Mouse (Mus musculus) forebrain, postnatal 0 days (tissue): ENCODE data around the gene Fnbp1l. TPM values are rescaled to one million over a fixed set of nuclear protein-coding genes. Genes with fewer than 3 reads are reported as not detected.

Source experiments
- ATAC-seq: fragments of 200-750 bp; cut with Nextera tagmentation; 2 replicates; pipeline ENCODE4 v1.8.0; 2017; ENCODE audit warnings: mild to moderate bottlenecking, moderate library complexity
- DNase-seq: peaks from one replicate; pipeline ENCODE4 v3.0.0-alpha.2; 2015
- H3K27ac ChIP-seq: fragments of 300-500 bp; sonication (generic); 2 replicates; pipeline ENCODE4 v1.5.1; 2014; ENCODE audit warnings: low read depth, mild to moderate bottlenecking, antibody characterized with exemption, low read length, moderate library complexity, mixed read lengths
- H3K27me3 ChIP-seq: fragments of 300-500 bp; sonication (generic); 2 replicates; pipeline ENCODE4 v1.6.1; 2014; ENCODE audit warnings: mild to moderate bottlenecking, low read length, mixed read lengths; ENCODE audit not compliant: insufficient read depth
- H3K36me3 ChIP-seq: fragments of 300-500 bp; sonication (generic); 2 replicates; pipeline ENCODE4 v1.6.1; 2014; ENCODE audit warnings: mild to moderate bottlenecking, moderate library complexity; ENCODE audit not compliant: insufficient read depth
- H3K4me1 ChIP-seq: fragments of 300-500 bp; sonication (generic); 2 replicates; pipeline ENCODE4 v1.6.1; 2014; ENCODE audit warnings: antibody characterized with exemption; ENCODE audit not compliant: insufficient read depth
- H3K4me2 ChIP-seq: fragments of 300-500 bp; sonication (generic); 2 replicates; pipeline ENCODE4 v1.6.1; 2014; ENCODE audit warnings: low read depth, mild to moderate bottlenecking, moderate library complexity
- H3K4me3 ChIP-seq: fragments of 300-500 bp; sonication (generic); 2 replicates; pipeline ENCODE4 v1.5.1; 2014; ENCODE audit warnings: low read depth, low read length, mixed read lengths
- H3K9ac ChIP-seq: fragments of 300-500 bp; sonication (generic); 2 replicates; pipeline ENCODE4 v1.6.1; 2014; ENCODE audit warnings: mild to moderate bottlenecking
- H3K9me3 ChIP-seq: fragments of 300-500 bp; sonication (generic); 2 replicates; pipeline ENCODE4 v1.6.1; 2016; ENCODE audit warnings: low read length
- CTCF ChIP-seq: sonication (generic); IDR thresholded peaks from 2 replicates; pipeline ENCODE4 v1.5.1; 2016; ENCODE audit warnings: antibody characterized with exemption, control low read depth, low read depth
- WGBS: fragments of 180-500 bp; shearing (Covaris S2); extraction: QIAGEN DNeasy Blood & Tissue Kit; methylation state at CpG from one replicate; pipeline ENCODE4 v1.1.7; 2014; 5-methylcytosine and 5-hydroxymethylcytosine counted together
- polyA plus RNA-seq: library from polyadenylated mRNA; unstranded; fragments of >200 nt; fragmentation: Nextera tagmentation; extraction: Ambion mirVana; gene quantifications from 2 replicates; pipeline ENCODE4 v1.2.1, GENCODE M21; 2015
- total RNA-seq: library from RNA; depleted of rRNA; stranded (reverse); fragments of >200 nt; gene quantifications from 2 replicates; pipeline ENCODE4 v1.2.3, GENCODE M21; 2014

The Fnbp1l gene
- total and polyA plus RNA-seq, 2 experiments from 2014 or later = 203 to 220 TPM

GRCm38 (mm10) chr3:122577360-122577759, 42.2 kb downstream of the Fnbp1l start:
- Histone ChIP-seq H3K9me3 (no peaks in the 10 kb centered on the region), H3K36me3 (no peaks in the 10 kb centered on the region), H3K27me3 (no peaks in the 10 kb centered on the region), H3K4me3 (no peak overlapping the region), H3K4me2 (no peak overlapping the region), H3K9ac (no peak overlapping the region), H3K27ac (no peak overlapping the region), H3K4me1 (no peaks in the 10 kb centered on the region; the same call in 1 of the 2 replicates)
- TF ChIP-seq CTCF = no peak
- DNase-seq (no peak), ATAC-seq (no peak)

- ATAC-seq (no peak), DNase-seq (no peak)
- no peak for TF ChIP-seq CTCF
- no peak overlapping the region for H3K9ac ChIP-seq
- no peak overlapping the region for H3K4me3 ChIP-seq
- H3K4me2 ChIP-seq = no peak overlapping the region
- no peaks in the 10 kb centered on the region for H3K36me3 ChIP-seq
- no peaks in the 10 kb centered on the region for H3K9me3 ChIP-seq
- 62% methylated on average over 1 of the region's 1 CpGs for WGBS
- no peak overlapping the region for H3K27ac ChIP-seq
- H3K27me3 ChIP-seq = no peaks in the 10 kb centered on the region
- no peaks in the 10 kb centered on the region; the same call in 1 of the 2 replicates for H3K4me1 ChIP-seq
These were observed 44.6 kb downstream of the Fnbp1l start for GRCm38 (mm10) chr3:122574921-122575320.

GRCm38 (mm10) chr3:122573426-122574286, 45.9 kb downstream of the Fnbp1l start:
- 81% methylated on average over 5 of the region's 5 CpGs for WGBS
- Histone ChIP-seq H3K4me3 (no peak overlapping the region), H3K27ac (no peak overlapping the region), H3K4me1 (no peaks in the 10 kb centered on the region; the same call in 1 of the 2 replicates), H3K9me3 (no peaks in the 10 kb centered on the region), H3K9ac (no peak overlapping the region), H3K4me2 (no peak overlapping the region), H3K36me3 (no peaks in the 10 kb centered on the region), H3K27me3 (no peaks in the 10 kb centered on the region)
- DNase-seq (peak; percentile 55), ATAC-seq (peak; percentile 40; the same call in 1 of the 2 replicates)
- no peak for TF ChIP-seq CTCF

DNA sequence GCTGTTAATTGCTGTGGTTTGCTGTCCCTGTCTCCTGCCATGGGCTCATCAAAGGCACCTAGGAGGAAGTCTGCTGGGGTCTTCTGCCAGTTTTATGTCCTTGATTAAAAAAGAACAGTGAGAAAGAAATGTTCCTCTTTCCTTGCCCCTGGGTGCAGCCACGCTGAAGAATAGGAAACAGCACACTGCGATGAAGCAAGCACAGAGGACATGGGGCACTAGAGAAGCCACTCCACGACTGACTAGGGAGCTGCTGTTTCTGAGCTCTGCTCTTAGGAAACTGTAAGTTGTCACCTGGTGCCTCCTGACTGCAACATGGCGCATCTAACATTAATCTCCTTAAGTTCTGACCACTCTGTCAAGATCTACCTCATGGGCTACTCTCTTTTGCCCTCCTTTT, 53.0 kb downstream of the Fnbp1l start:
- no peak overlapping the region for H3K9ac ChIP-seq
- no peaks in the 10 kb centered on the region for H3K4me1 ChIP-seq
- DNase-seq (no peak), ATAC-seq (no peak)
- no peak for TF ChIP-seq CTCF
- H3K9me3 ChIP-seq = no peaks in the 10 kb centered on the region
- 80% methylated on average over 4 of the region's 4 CpGs for WGBS
- no peaks in the 10 kb centered on the region for H3K36me3 ChIP-seq
- H3K27me3 ChIP-seq = no peaks in the 10 kb centered on the region
- no peak overlapping the region for H3K4me3 ChIP-seq
- H3K4me2 ChIP-seq = no peak overlapping the region
- H3K27ac ChIP-seq = no peak overlapping the region

GRCm38 (mm10) chr3:122566112-122566511, 53.4 kb downstream of the Fnbp1l start:
- H3K36me3 ChIP-seq = no peaks in the 10 kb centered on the region
- no peaks in the 10 kb centered on the region for H3K27me3 ChIP-seq
- ATAC-seq = no peak
- WGBS = 75% methylated on average over 3 of the region's 3 CpGs
- H3K4me3 ChIP-seq = no peak overlapping the region
- no peak overlapping the region for H3K4me2 ChIP-seq
- H3K27ac ChIP-seq = no peak overlapping the region
- no peak for DNase-seq
- no peak for TF ChIP-seq CTCF
- H3K9ac ChIP-seq = no peak overlapping the region
- H3K4me1 ChIP-seq = no peaks in the 10 kb centered on the region
- no peaks in the 10 kb centered on the region for H3K9me3 ChIP-seq

DNA sequence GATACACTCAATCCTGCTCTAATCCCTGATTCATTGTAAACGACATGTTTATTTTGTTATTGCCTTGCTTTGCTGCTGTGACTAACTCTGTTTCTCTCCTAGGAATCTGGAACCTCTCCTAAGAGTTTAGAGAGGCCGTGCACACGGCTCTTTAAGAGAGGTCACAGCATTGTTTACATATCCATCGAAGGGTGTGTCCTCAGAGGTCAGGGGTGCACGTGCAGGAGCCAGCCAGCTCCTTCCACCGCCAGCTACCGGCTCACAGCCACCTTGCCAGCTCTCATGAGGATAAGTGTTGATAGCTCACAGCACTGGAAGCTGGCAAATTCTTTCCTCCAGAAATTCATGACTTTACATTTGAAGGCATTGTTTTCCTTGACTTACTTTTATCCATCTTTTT, 54.2 kb downstream of the Fnbp1l start:
- DNase-seq = no peak
- Histone ChIP-seq H3K9ac (no peak overlapping the region), H3K36me3 (no peaks in the 10 kb centered on the region), H3K9me3 (no peaks in the 10 kb centered on the region), H3K4me3 (no peak overlapping the region), H3K27ac (no peak overlapping the region), H3K4me1 (no peaks in the 10 kb centered on the region), H3K4me2 (no peak overlapping the region), H3K27me3 (no peaks in the 10 kb centered on the region)
- TF ChIP-seq CTCF = no peak
- no peak for ATAC-seq
- 65% methylated on average over 7 of the region's 7 CpGs for WGBS

GRCm38 (mm10) chr3:122557766-122558165, 61.7 kb downstream of the Fnbp1l start:
- TF ChIP-seq CTCF = no peak
- Histone ChIP-seq H3K27me3 (no peaks in the 10 kb centered on the region), H3K4me1 (no peaks in the 10 kb centered on the region), H3K9ac (no peak overlapping the region), H3K4me2 (no peak overlapping the region), H3K4me3 (no peak overlapping the region), H3K27ac (no peak overlapping the region), H3K9me3 (no peaks in the 10 kb centered on the region), H3K36me3 (no peaks in the 10 kb centered on the region; the same call in 1 of the 2 replicates)
- 32% methylated on average over 2 of the region's 2 CpGs for WGBS
- ATAC-seq = no peak
- no peak for DNase-seq
